Mouse (Mus musculus): ENCODE measurements at regions not wholly inside any gene's neighbourhood (a gene's known extent, or its start where the extent isn't known, plus 50 kb on each side); places are given as distances from the start of the nearest gene placed in this dataset.

- DNase-seq = peak; percentile 34
Observed at GRCm38 (mm10) chr9:68466671-68467070, 186.9 kb upstream of the Rora start.

GRCm38 (mm10) chr9:68476391-68476790, 177.2 kb upstream of the Rora start:
- no peak for DNase-seq

- peak; percentile 4 for DNase-seq
Observed at GRCm38 (mm10) chr9:68477466-68477865, 176.1 kb upstream of the Rora start.

GRCm38 (mm10) chr9:68486646-68487045, 166.9 kb upstream of the Rora start:
- DNase-seq = no peak

DNA sequence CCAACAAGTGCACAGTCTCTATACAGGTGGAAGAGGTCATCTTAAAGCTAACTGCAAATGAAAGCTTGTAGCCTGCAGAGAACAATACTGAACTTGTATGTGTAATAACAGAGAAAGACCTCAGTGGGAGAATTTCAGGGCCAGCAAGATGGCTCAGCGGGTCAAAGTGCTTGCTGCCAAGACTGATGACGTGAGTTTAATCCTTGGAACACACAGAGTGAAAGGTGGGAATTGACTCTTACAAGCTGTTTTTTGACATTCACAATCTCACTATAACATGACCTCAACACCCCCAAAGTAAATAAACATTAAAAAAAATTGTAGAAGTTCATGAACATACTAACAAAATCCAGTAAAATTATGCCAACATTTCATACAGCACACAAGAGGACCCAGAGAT, 162.4 kb upstream of the Rora start:
- no peak for DNase-seq

- DNase-seq = no peak
Observed at GRCm38 (mm10) chr9:68521218-68521617, 132.4 kb upstream of the Rora start.

- no peak for DNase-seq
Observed at GRCm38 (mm10) chr9:68561767-68562552, 91.6 kb upstream of the Rora start.

- DNase-seq = no peak
Observed at GRCm38 (mm10) chr9:68563206-68563605, 90.4 kb upstream of the Rora start.

DNA sequence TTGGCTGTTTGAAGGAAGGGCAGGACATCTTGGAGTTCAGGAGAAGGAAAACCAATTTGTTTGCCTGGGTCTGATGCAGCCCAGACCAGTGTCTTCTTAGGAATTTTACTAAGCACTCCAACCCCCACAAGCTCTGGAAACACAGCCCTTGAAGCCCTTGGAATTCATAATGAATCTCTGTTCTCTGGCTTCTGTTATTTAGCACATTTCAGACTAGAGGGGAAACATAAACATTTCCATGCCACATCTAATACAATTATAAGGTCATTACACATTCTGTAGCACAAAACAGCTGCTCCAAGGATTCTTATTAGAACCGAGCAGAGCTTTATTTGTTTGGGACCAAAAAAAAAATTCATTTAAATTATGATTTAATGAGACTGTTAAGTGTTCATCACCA, 67.8 kb upstream of the Rora start:
- no peak for DNase-seq

DNA sequence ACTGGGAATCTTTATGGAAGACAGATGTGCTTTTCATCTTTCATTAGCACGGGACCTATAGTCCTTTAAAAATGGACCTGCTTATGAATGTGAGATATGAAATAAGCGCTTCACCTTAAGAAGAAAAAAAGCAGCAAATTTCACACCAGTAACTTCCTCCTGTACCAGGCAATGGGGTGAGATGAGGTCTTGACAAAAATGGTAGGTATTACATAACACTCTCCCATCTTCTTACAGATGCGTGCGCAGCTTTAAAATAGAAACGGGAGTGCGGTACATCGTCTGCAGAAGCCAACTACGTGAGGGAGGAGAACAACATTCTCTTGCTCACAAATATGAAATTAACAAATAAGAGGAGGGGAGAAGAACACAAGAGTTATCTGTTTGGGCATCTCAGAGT, 62.6 kb upstream of the Rora start:
- no peak for DNase-seq

GRCm38 (mm10) chr9:68592976-68593375, 60.6 kb upstream of the Rora start:
- no peak for DNase-seq

GRCm38 (mm10) chr9:68594586-68594985, 59.0 kb upstream of the Rora start:
- DNase-seq = no peak

Data from adrenal gland, postnatal 25 days (tissue).